Mouse (Mus musculus) MEL (cell line): Measurements from ENCODE around the gene Erich6b.

Experiments
- CHD2 ChIP-seq: IDR thresholded peaks from 2 replicates; pipeline ENCODE4 v1.6.1; 2011; ENCODE audit warnings: low read length, improper control_type of control experiment
- CTCF ChIP-seq, 3 experiments: IDR thresholded peaks in 2 of 3; conservative IDR thresholded peaks in 1 of 3; 2 replicates each; pipeline ENCODE4 v1.5.1; 2011 to 2012; ENCODE audit warnings: low read length in 3 of 3, low read depth in 2 of 3, mild to moderate bottlenecking in 2 of 3, improper control_type of control experiment in 1 of 3, inconsistent platforms in 1 of 3, mixed read lengths in 1 of 3, moderate library complexity in 1 of 3; ENCODE audit not compliant: control insufficient read depth in 1 of 3, insufficient read depth in 1 of 3, poor library complexity in 1 of 3, severe bottlenecking in 1 of 3
- E2F4 ChIP-seq: IDR thresholded peaks from 2 replicates; pipeline ENCODE4 v1.6.1; 2011; ENCODE audit warnings: low read depth, low read length, improper control_type of control experiment, borderline replicate concordance
- EP300 ChIP-seq, 2 experiments: IDR thresholded peaks; 2 replicates each; pipeline ENCODE4 v1.6.1; 2011; ENCODE audit warnings: improper control_type of control experiment in 2 of 2, low read length in 2 of 2, low read depth in 1 of 2, mild to moderate bottlenecking in 1 of 2
- GATA1 ChIP-seq: IDR thresholded peaks from 2 replicates; pipeline ENCODE4 v1.6.1; 2011; ENCODE audit warnings: low read depth, low read length, improper control_type of control experiment
- MAX ChIP-seq: IDR thresholded peaks from 2 replicates; pipeline ENCODE4 v1.6.1; 2011; ENCODE audit warnings: low read length, improper control_type of control experiment
- MAZ ChIP-seq: IDR thresholded peaks from 2 replicates; pipeline ENCODE4 v1.6.1; 2012; ENCODE audit warnings: low read depth, mild to moderate bottlenecking, inconsistent platforms, low read length, improper control_type of control experiment
- POLR2A ChIP-seq, 2 experiments: IDR thresholded peaks; 2 replicates each; pipeline ENCODE4 v1.6.1; 2011 to 2012; ENCODE audit warnings: low read length in 2 of 2, mild to moderate bottlenecking in 2 of 2, control low read depth in 1 of 2, improper control_type of control experiment in 1 of 2, low read depth in 1 of 2, moderate library complexity in 1 of 2; ENCODE audit not compliant: control insufficient read depth in 1 of 2, insufficient read depth in 1 of 2, poor library complexity in 1 of 2
- RAD21 ChIP-seq: IDR thresholded peaks from 2 replicates; pipeline ENCODE4 v1.6.1; 2011; ENCODE audit warnings: mild to moderate bottlenecking, low read depth, low read length, improper control_type of control experiment
- SIN3A ChIP-seq: IDR thresholded peaks from 2 replicates; pipeline ENCODE4 v1.6.1; 2012; ENCODE audit warnings: low read length, improper control_type of control experiment, inconsistent platforms
- ZC3H11A ChIP-seq: IDR thresholded peaks from 2 replicates; pipeline ENCODE4 v1.6.1; 2012; ENCODE audit warnings: low read depth, mild to moderate bottlenecking, inconsistent platforms, low read length, improper control_type of control experiment
- ZKSCAN1 ChIP-seq: IDR thresholded peaks from 2 replicates; pipeline ENCODE4 v1.6.1; 2012; ENCODE audit warnings: low read depth, mild to moderate bottlenecking, inconsistent platforms, low read length, improper control_type of control experiment, moderate library complexity
- ZNF384 ChIP-seq: IDR thresholded peaks from 2 replicates; pipeline ENCODE4 v1.6.1; 2012; ENCODE audit warnings: low read depth, mild to moderate bottlenecking, inconsistent platforms, low read length, improper control_type of control experiment

DNA sequence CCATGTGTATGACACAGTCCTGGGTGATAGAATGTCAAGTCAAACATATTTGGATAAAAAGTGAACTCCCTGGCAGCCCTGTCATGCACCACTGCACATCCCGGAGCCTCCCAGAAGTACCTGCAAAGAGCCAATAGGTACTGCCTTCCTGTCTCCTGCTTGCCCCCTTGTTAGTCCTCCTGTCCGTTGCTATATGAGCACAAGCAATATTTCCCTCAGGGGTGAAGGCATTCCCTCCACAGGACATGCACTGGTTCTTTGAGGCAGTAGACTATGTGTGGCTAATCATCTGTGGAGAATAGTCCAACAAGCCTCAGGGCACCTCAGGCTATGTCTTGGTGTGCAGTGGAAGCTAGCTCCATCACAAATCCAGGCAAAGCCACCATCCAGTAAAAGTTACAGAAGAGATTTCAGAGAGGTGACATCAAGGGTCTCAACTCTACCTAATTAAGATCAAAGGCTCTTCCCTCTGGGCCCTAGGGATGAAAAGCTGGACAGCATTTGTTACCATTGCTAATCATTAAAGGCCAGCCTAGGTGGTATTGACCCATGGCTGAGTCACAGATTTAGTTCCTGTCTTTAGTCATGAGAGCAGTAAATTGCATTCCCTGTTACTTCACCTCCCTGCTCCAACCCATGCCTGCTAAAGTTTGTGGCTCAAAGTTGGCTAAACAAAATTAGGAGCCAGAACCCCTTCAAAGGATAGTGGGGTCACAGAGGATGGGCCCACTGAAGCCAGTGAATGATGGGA lies 23.5 kb downstream of the Erich6b start:
- TF ChIP-seq CTCF (IDR thresholded peaks at IDR 0.05 in 2 of 3, conservative IDR thresholded peaks at IDR 0.05 in 1 of 3; ENCODE audit: control insufficient read depth in 1 of 3, insufficient read depth in 1 of 3, low read depth in 2 of 3, low read length in 3 of 3, poor library complexity in 1 of 3, severe bottlenecking in 1 of 3) (no peak), RAD21 (no peak), POLR2A (IDR thresholded peaks at IDR 0.05; ENCODE audit: control insufficient read depth in 1 of 2, insufficient read depth in 1 of 2, low read depth in 1 of 2, low read length in 2 of 2, poor library complexity in 1 of 2) (no peak), EP300 (IDR thresholded peaks at IDR 0.05; ENCODE audit: low read depth in 1 of 2, low read length in 2 of 2) (no peak), MAX (no peak), MAZ (no peak), ZC3H11A (no peak), E2F4 (no peak), CHD2 (no peak), ZNF384 (no peak), ZKSCAN1 (no peak), GATA1 (no peak), SIN3A (no peak)
